Mouse (Mus musculus) heart, embryonic 11.5 days (tissue): ENCODE data around the gene Pfdn2. TPM values are rescaled to one million over a fixed set of nuclear protein-coding genes. Genes with fewer than 3 reads are reported as not detected.

Source experiments
- ATAC-seq: fragments of 200-750 bp; cut with Nextera tagmentation; replicated peaks from 2 replicates; pipeline ENCODE4 v1.8.0; 2017; ENCODE audit warnings: moderate library complexity; ENCODE audit not compliant: insufficient number of reproducible peaks, low FRiP score, low TSS enrichment
- H3K27ac ChIP-seq: fragments of 300-500 bp; sonication (generic); 2 replicates; pipeline ENCODE4 v1.5.1; 2014; ENCODE audit warnings: mild to moderate bottlenecking, low read depth, low read length
- H3K27me3 ChIP-seq: fragments of 300-500 bp; sonication (generic); 2 replicates; pipeline ENCODE4 v1.6.1; 2014; ENCODE audit warnings: mild to moderate bottlenecking, low read length, mixed read lengths; ENCODE audit not compliant: control insufficient read depth, insufficient read depth
- H3K36me3 ChIP-seq: fragments of 300-500 bp; sonication (generic); 2 replicates; pipeline ENCODE4 v1.6.1; 2014; ENCODE audit warnings: mild to moderate bottlenecking, low read length, moderate library complexity, mixed read lengths; ENCODE audit not compliant: control insufficient read depth, insufficient read depth
- H3K4me1 ChIP-seq: fragments of 300-500 bp; sonication (generic); 2 replicates; pipeline ENCODE4 v1.6.1; 2014; ENCODE audit warnings: low read length; ENCODE audit not compliant: control insufficient read depth, insufficient read depth
- H3K4me2 ChIP-seq: fragments of 300-500 bp; sonication (generic); 2 replicates; pipeline ENCODE4 v1.6.1; 2014; ENCODE audit warnings: mild to moderate bottlenecking, moderate library complexity
- H3K4me3 ChIP-seq: fragments of 300-500 bp; sonication (generic); 2 replicates; pipeline ENCODE4 v1.5.1; 2014; ENCODE audit warnings: low read depth, low read length
- H3K9ac ChIP-seq: fragments of 300-500 bp; sonication (generic); 2 replicates; pipeline ENCODE4 v1.6.1; 2014; ENCODE audit warnings: mild to moderate bottlenecking, low read depth, low read length, moderate library complexity
- H3K9me3 ChIP-seq: fragments of 300-500 bp; sonication (generic); replicated peaks from 2 replicates; pipeline ENCODE4 v1.6.1; 2016; ENCODE audit warnings: low read length; ENCODE audit not compliant: control insufficient read depth
- WGBS: fragments of 180-500 bp; shearing (Covaris S2); extraction: QIAGEN DNeasy Blood & Tissue Kit; methylation state at CpG from one replicate; pipeline ENCODE4 v1.1.7; 2014; ENCODE audit not compliant: insufficient replicate concordance; 5-methylcytosine and 5-hydroxymethylcytosine counted together
- polyA plus RNA-seq: library from polyadenylated mRNA; unstranded; fragments of >200 nt; fragmentation: Nextera tagmentation; extraction: Ambion mirVana; gene quantifications from 2 replicates; pipeline ENCODE4 v1.2.1, GENCODE M21; 2014

Gene Pfdn2
- polyA plus RNA-seq, 1 experiment from 2014 or later = 51.3 TPM

- Histone ChIP-seq H3K4me2 (no peak overlapping the region), H3K27ac (no peak overlapping the region), H3K4me3 (no peak overlapping the region), H3K27me3 (no peaks in the 10 kb centered on the region), H3K9me3 (no peaks in the 10 kb centered on the region), H3K36me3 (no peaks in the 10 kb centered on the region), H3K9ac (no peak overlapping the region), H3K4me1 (no peaks in the 10 kb centered on the region)
- ATAC-seq = no peak
- WGBS = 75% methylated on average over 4 of the region's 4 CpGs
Observed at GRCm38 (mm10) chr1:171401821-171402220, 56.4 kb downstream of the Pfdn2 start.

DNA sequence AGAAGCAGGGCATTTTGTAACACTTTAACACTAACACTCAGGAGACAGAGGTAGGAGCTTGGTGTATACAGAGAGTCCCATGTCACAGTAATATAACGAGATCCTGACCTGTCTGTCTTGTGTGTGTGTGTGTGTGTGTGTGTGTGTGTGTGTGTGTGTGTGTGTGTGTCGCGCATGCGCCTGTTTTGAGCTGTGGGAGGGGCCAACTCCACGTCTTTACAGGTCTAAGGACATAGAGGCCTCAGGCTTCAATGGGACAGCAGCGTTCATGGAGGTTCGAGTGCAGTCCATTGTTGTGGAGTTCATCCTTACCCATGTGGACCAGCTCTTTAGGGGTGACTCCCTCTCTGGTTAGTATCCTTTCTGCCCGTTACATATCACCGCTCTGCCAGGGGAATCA is 57.5 kb downstream of the Pfdn2 start:
- Histone ChIP-seq H3K4me1 (no peaks in the 10 kb centered on the region), H3K9ac (no peak overlapping the region), H3K9me3 (no peaks in the 10 kb centered on the region), H3K36me3 (no peaks in the 10 kb centered on the region), H3K27ac (no peak overlapping the region), H3K4me2 (no peak overlapping the region), H3K4me3 (no peak overlapping the region), H3K27me3 (no peaks in the 10 kb centered on the region)
- WGBS = 81% methylated on average over 9 of the region's 9 CpGs
- no peak for ATAC-seq

DNA sequence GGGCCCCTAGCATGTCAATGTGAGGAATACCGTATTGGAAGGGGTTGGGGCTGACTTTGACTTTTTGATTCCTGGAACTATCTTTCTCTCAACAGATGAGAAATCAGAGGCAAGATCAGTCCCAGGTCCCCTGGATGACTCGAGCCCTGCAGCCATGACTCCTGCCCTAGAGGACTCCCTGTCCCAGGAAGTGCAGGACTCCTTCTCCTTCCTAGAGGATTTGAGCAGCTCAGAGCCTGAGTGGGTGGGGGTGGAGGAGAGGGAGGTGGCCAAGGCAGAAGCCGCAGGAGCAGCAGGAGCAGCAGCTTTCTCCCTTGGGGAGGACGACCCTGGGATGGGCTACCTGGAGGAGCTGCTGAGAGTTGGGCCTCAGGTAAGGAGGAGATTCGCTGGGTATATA is 61.8 kb downstream of the Pfdn2 start:
- Histone ChIP-seq H3K36me3 (no peaks in the 10 kb centered on the region), H3K27ac (no peak overlapping the region), H3K4me3 (no peak overlapping the region), H3K9ac (no peak overlapping the region), H3K4me2 (no peak overlapping the region), H3K27me3 (no peaks in the 10 kb centered on the region), H3K4me1 (peaks cover under 1% of the 10 kb centered on the region; the same call in 1 of the 2 replicates), H3K9me3 (no peaks in the 10 kb centered on the region)
- WGBS = 67% methylated on average over 5 of the region's 5 CpGs
- ATAC-seq = no peak

Other genes starting within 250 kb of the Pfdn2 start
- gene Cfap126, start 231.8 kb upstream of the Pfdn2 start, polyA plus RNA-seq = 2.7 and 5.6 TPM in 2 replicates
- gene Sdhc, start 195.1 kb upstream of the Pfdn2 start, polyA plus RNA-seq = 426 and 502 TPM in 2 replicates
- 0.30 TPM in 1 of 2 replicates, not detected in the other for gene Mpz, start 195.0 kb upstream of the Pfdn2 start, polyA plus RNA-seq
- gene Pcp4l1, start 149.4 kb upstream of the Pfdn2 start, polyA plus RNA-seq = 36.2 and 40.0 TPM in 2 replicates
- 0.11 and 0.19 TPM in 2 replicates for gene Nr1i3, start 131.7 kb upstream of the Pfdn2 start, polyA plus RNA-seq
- 44.1 and 53.2 TPM in 2 replicates for gene Tomm40l, start 123.2 kb upstream of the Pfdn2 start, polyA plus RNA-seq
- 13.6 and 55.4 TPM in 2 replicates for gene Apoa2, start 120.6 kb upstream of the Pfdn2 start, polyA plus RNA-seq
- 12.1 and 18.4 TPM in 2 replicates for gene Fcer1g, start 111.3 kb upstream of the Pfdn2 start, polyA plus RNA-seq
- 1.5 and 1.7 TPM in 2 replicates for gene Adamts4, start 95.2 kb upstream of the Pfdn2 start, polyA plus RNA-seq
- 446 and 471 TPM in 2 replicates for gene Ndufs2, start 94.3 kb upstream of the Pfdn2 start, polyA plus RNA-seq
- 48.4 and 49.4 TPM in 2 replicates for gene B4galt3, start 75.3 kb upstream of the Pfdn2 start, polyA plus RNA-seq
- 59.9 and 60.7 TPM in 2 replicates for gene Ppox, start 64.5 kb upstream of the Pfdn2 start, polyA plus RNA-seq
- gene Usp21, start 57.7 kb upstream of the Pfdn2 start, polyA plus RNA-seq = 51.2 TPM in 2 replicates
- gene Ufc1, start 50.6 kb upstream of the Pfdn2 start, polyA plus RNA-seq = 90.3 and 92.9 TPM in 2 replicates
- 40.4 and 45.4 TPM in 2 replicates for gene Dedd, start 16.5 kb upstream of the Pfdn2 start, polyA plus RNA-seq
- gene Nit1, start within 50 bp of the Pfdn2 start, polyA plus RNA-seq = 24.8 and 30.9 TPM in 2 replicates
- 0.49 and 0.51 TPM in 2 replicates for gene Klhdc9, start 15.1 kb downstream of the Pfdn2 start, polyA plus RNA-seq
- gene Nectin4, start 24.4 kb downstream of the Pfdn2 start, polyA plus RNA-seq = 0.08 and 0.20 TPM in 2 replicates
- 0.18 and 0.44 TPM in 2 replicates for gene Arhgap30, start 43.3 kb downstream of the Pfdn2 start, polyA plus RNA-seq
- 53.3 and 68.2 TPM in 2 replicates for gene Usf1, start 65.6 kb downstream of the Pfdn2 start, polyA plus RNA-seq
- gene Tstd1, start 73.2 kb downstream of the Pfdn2 start, polyA plus RNA-seq = 0.45 and 1.7 TPM in 2 replicates
- gene F11r, start 91.9 kb downstream of the Pfdn2 start, polyA plus RNA-seq = 64.1 and 65.7 TPM in 2 replicates
- gene Alyref2, start 157.8 kb downstream of the Pfdn2 start, polyA plus RNA-seq = 12.3 and 12.7 TPM in 2 replicates
- not detected in 2 replicates for gene Itln1, start 189.6 kb downstream of the Pfdn2 start, polyA plus RNA-seq
- not detected in 2 replicates for gene Cd244a, start 213.5 kb downstream of the Pfdn2 start, polyA plus RNA-seq